Mouse (Mus musculus): Measurements from ENCODE around the gene Klhl25.
A peak's percentile ranks its signal among the peaks of the same experiment; 100 is the strongest.
"Not testable (repeated sequence)": the region's sequence is repeated elsewhere in the genome, so short reads cannot be mapped to it uniquely, and the experiment has no call there.

The Klhl25 gene

GRCm38 (mm10) chr7:75879436-75879835 lies 31.3 kb downstream of the Klhl25 start:
- DNase-seq: not testable (repeated sequence)

DNA sequence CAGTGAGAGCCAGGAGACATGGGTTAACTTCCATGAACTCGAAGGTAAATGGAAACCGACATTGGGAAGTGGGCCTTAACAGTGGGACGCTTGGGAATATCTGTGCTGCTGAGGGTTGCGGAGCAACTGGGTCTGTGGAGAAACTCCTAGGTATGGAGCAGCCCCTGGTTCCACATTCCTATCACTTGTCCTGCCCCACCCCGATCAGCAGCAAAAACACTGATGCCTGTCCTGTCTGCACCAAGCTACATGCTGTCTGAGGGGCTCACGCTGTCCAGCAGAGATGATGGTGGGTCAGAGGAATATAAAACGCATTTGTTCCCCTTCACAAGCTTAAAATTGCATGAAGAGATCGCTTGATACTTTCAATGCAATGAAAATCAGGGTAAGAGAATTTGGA lies 32.1 kb downstream of the Klhl25 start:
- no peak for DNase-seq

GRCm38 (mm10) chr7:75880650-75881049 lies 32.5 kb downstream of the Klhl25 start:
- DNase-seq: peak; percentile 81 to 83

DNA sequence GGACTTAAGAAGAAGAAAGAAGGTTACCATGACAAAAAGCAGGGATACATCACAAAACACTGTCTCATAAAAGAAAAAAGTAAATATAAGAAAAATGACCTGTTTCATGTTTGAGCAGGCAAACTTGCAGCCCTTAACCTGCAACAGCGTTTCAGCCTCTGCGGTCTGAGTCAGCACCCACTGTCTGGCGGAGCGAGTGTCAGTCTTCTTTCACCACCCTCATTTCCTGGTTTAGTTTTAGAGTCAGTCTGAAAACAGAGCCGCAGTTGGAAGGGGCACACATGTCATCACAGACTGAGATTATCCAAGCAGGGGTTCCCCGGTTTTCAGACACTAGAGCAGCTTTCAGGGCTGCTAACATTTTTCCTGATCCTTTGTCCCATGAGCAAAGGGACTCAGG lies 33.3 kb downstream of the Klhl25 start:
- no peak for DNase-seq

DNA sequence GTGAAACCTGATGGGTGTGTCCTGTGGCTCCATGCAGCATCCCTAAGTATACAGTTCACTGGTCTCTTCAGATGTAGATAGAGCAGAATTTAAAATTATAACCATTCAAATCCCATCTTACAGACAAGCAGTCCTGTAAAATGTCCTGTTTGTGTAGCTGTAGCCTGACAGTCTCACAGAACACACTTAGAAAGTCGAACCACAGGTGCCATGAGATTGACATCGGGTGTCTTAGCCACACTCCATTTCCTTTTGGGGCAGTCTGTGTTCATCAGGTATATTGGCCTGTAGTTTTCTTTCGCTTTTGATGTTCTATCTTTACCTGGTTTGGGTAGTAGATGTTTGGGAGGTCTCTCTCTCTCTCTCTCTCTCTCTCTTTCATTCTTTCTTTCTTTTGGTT lies 33.7 kb downstream of the Klhl25 start:
- no peak for DNase-seq

GRCm38 (mm10) chr7:75891466-75891865 lies 43.4 kb downstream of the Klhl25 start:
- no peak for DNase-seq

GRCm38 (mm10) chr7:75892737-75893136 lies 44.6 kb downstream of the Klhl25 start:
- no peak for DNase-seq

- no peak for DNase-seq
These were observed 45.6 kb downstream of the Klhl25 start for GRCm38 (mm10) chr7:75893709-75894108.

GRCm38 (mm10) chr7:75897041-75897440 lies 48.9 kb downstream of the Klhl25 start:
- no peak for DNase-seq

GRCm38 (mm10) chr7:75899102-75899501 lies 51.0 kb downstream of the Klhl25 start:
- DNase-seq: no peak

GRCm38 (mm10) chr7:75899517-75899916 lies 51.4 kb downstream of the Klhl25 start:
- no peak for DNase-seq

DNA sequence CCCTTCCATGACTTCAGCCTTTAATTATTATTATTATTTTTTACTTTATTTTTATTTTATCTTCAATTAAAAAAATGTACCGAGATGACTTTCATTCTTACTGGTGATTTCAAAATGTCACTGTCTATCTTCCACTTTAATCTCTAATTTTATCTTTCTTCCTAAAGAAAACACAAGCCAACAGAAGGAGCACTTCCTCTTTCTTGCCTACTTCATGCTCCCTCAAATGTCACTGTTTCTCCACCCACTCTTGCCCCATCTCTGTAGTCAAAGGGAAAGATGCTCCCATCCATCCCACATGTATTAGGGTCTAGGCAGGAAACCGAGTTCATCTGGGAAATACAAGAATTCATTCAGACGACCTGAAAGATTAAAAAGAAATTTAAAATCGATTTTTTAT lies 51.8 kb downstream of the Klhl25 start:
- DNase-seq: no peak

GRCm38 (mm10) chr7:75905145-75905544 lies 57.0 kb downstream of the Klhl25 start:
- DNase-seq: no peak

DNA sequence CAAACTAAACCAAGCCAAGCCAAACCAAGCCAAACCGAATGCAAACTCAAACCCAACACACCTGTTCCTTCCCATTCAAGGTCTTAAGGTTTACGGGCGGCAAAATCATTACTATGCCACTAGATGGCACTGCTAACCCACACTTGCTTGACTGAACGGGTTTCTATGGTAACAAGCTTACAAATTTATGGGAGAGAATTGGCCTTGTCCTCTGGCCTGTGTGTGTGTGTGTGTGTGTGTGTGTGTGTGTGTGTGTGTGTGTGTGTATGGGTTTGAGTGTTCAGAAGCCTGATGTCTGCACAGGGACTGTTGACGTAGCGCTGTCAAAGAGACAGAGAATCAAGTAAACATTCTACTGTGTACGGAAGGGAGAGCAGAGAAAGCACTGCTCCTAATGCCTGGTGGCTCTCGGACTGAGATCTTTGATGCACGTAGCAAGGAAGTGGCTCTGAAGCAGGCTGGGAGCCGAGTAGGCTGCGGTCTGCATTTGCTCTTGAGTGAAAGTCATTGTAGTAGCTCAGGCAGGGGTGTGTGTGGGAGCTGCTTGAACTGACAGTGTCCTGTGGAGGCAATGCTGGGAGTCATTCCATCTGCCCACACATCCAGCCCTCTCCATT lies 62.0 kb downstream of the Klhl25 start:
- DNase-seq: peak; percentile 40 to 65

GRCm38 (mm10) chr7:75910652-75911035 lies 62.5 kb downstream of the Klhl25 start:
- DNase-seq: no peak

DNA sequence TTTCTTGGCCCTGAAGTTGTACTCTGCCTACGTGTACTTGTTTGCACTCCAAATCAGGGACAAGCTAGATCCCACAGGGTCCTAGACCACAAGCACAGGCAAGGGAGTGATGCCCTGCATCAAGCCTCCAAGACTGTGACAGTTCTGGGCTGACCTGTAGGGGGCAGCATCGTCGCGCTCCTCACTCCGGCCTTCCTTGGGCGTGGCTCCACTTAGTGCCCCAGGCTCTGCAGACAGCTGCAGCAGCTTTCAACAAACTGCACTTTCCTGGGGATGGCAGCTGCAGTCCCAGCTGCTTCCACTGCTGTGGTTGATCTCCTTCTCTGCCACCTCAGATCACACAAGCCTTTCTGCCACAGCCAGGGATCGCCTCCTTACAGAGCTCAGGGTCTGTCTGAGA lies 65.8 kb downstream of the Klhl25 start:
- DNase-seq: peak; percentile 66 to 68

- not testable (repeated sequence) for DNase-seq
These were observed 67.4 kb downstream of the Klhl25 start for GRCm38 (mm10) chr7:75915550-75915949.

DNA sequence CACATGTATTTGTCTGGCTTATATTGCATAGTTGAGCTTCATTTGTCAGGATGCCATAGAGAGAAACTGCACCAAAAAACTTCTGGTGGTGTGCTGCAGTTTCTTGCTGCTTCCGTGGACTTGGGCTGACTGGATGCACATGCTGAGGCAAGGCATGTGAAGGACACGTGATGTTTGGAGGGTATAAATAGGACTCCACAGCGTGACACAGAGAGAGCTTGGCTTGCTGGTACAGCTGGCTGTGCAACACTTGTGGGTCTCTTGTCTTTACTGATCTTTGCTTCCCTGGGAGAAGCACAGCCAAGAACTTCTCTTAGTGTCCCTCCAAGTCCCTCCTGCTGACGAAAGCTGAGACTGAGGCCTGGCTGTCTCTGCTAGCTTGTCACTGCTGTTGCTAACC lies 69.6 kb downstream of the Klhl25 start:
- no peak for DNase-seq

GRCm38 (mm10) chr7:75919745-75920144 lies 71.6 kb downstream of the Klhl25 start:
- not testable (repeated sequence) for DNase-seq
